Mouse (Mus musculus) E14TG2a.4 (cell line): ENCODE data around the gene Rad54l2.

Experiments
- CTCF ChIP-seq: conservative IDR thresholded peaks from 2 replicates; pipeline ENCODE4 v1.5.1; 2014; ENCODE audit warnings: low read length
- NANOG ChIP-seq: IDR thresholded peaks from 2 replicates; pipeline ENCODE4 v1.6.1; 2014; ENCODE audit warnings: borderline replicate concordance, low read length, mixed read lengths
- POU5F1 ChIP-seq: IDR thresholded peaks from 2 replicates; pipeline ENCODE4 v1.6.1; 2014; ENCODE audit warnings: low read length, borderline replicate concordance

GRCm38 (mm10) chr9:106776116-106776515 lies 12.9 kb downstream of the Rad54l2 start:
- TF ChIP-seq CTCF (no peak), NANOG (no peak), POU5F1 (no peak)
